Mouse (Mus musculus) kidney, embryonic 16.5 days (tissue): ENCODE results near the gene Gsta2. TPM values are rescaled to one million over a fixed set of nuclear protein-coding genes. Genes with fewer than 3 reads are reported as not detected.

Source experiments
- ATAC-seq: fragments of 200-750 bp; cut with Nextera tagmentation; 2 replicates; pipeline ENCODE4 v1.8.0; 2017; ENCODE audit warnings: moderate TSS enrichment; ENCODE audit not compliant: low FRiP score, low TSS enrichment
- H3K27ac ChIP-seq: fragments of 300-500 bp; sonication (generic); 2 replicates; pipeline ENCODE4 v1.5.1; 2014; ENCODE audit warnings: low read length
- H3K27me3 ChIP-seq: fragments of 300-500 bp; sonication (generic); 2 replicates; pipeline ENCODE4 v1.6.1; 2014; ENCODE audit warnings: low read length, control low read depth, mixed read lengths; ENCODE audit not compliant: insufficient read depth
- H3K36me3 ChIP-seq: fragments of 300-500 bp; sonication (generic); 2 replicates; pipeline ENCODE4 v1.6.1; 2014; ENCODE audit warnings: low read length, control low read depth, mixed read lengths; ENCODE audit not compliant: insufficient read depth
- H3K4me1 ChIP-seq: fragments of 300-500 bp; sonication (generic); 2 replicates; pipeline ENCODE4 v1.6.1; 2014; ENCODE audit warnings: low read length, control low read depth, mixed read lengths; ENCODE audit not compliant: insufficient read depth
- H3K4me2 ChIP-seq: fragments of 300-500 bp; sonication (generic); replicated peaks from 2 replicates; pipeline ENCODE4 v1.6.1; 2014; ENCODE audit warnings: low read depth, low read length
- H3K4me3 ChIP-seq: fragments of 300-500 bp; sonication (generic); 2 replicates; pipeline ENCODE4 v1.5.1; 2014; ENCODE audit warnings: mild to moderate bottlenecking, low read length
- H3K9ac ChIP-seq: fragments of 300-500 bp; sonication (generic); replicated peaks from 2 replicates; pipeline ENCODE4 v1.6.1; 2014; ENCODE audit warnings: low read length
- H3K9me3 ChIP-seq: fragments of 300-500 bp; sonication (generic); 2 replicates; pipeline ENCODE4 v1.6.1; 2016; ENCODE audit warnings: low read length, control low read depth
- WGBS: fragments of 180-500 bp; shearing (Covaris S2); extraction: QIAGEN DNeasy Blood & Tissue Kit; methylation state at CpG from one replicate; pipeline ENCODE4 v1.1.7; 2014; 5-methylcytosine and 5-hydroxymethylcytosine counted together
- polyA plus RNA-seq: library from polyadenylated mRNA; unstranded; fragments of >200 nt; fragmentation: Nextera tagmentation; extraction: Ambion mirVana; gene quantifications from 2 replicates; pipeline ENCODE4 v1.2.1, GENCODE M21; 2015

The Gsta2 gene
- 92.0 and 109 TPM in 2 replicates for polyA plus RNA-seq

DNA sequence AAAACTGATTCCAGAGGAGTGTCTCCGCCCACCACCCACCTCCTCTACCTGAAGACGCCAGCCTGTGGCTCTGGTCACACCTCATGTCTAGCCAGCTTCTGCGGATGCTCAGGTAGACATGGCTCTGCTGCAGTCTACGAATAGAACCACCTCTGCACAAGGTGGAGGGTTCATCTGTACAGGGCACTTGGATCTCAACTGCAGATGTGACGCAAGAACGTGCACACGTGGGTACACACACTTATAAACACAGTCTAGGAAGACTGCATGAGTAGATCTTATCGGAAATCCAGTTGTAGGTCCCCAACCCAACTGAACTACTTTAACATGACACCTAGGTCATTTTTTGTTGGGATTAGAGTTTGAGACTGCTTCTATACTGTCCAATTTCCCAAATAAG, at the start of gene Gsta2:
Gene Gsta2, minus strand, starts transcription at position 178 of the 400 bp plus-strand sequence.
- Histone ChIP-seq H3K4me2 (no peak within 1 kb of the TSS), H3K4me1 (no peaks in the 10 kb centered on the region), H3K36me3 (no peaks in the 10 kb centered on the region), H3K9ac (no peak within 1 kb of the TSS), H3K9me3 (no peaks in the 10 kb centered on the region), H3K27me3 (no peaks in the 10 kb centered on the region), H3K27ac (0 out of 2 replicates have a peak within 1 kb of the TSS, but pooled peaks have one; percentile 50), H3K4me3 (no peak within 1 kb of the TSS)
- no peak for ATAC-seq
- WGBS = 89% methylated on average over 8 of the region's 8 CpGs

DNA sequence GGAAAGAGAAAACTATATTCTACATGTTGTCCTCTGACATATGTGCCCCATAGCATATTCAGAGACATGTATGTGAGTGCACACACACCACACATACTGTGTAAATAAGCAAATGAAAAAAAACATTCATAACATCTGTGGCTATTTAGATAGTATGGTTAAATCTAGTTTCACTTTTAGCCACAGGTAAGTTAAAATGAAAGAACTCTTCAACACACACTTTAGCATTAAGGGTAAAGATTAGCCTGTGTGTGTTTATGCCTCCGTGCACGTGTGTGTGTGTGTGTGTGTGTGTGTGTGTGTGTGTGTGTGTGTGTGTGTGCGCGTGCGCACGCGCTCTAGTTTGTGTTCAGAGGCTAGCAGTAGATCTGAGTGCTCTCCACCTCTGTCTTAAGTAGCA, 46.0 kb upstream of the Gsta2 start:
- peaks cover 10% of the 10 kb centered on the region for H3K27me3 ChIP-seq
- H3K4me1 ChIP-seq = no peaks in the 10 kb centered on the region
- H3K27ac ChIP-seq = no peak overlapping the region
- no peak for ATAC-seq
- H3K4me2 ChIP-seq = no peak overlapping the region
- H3K36me3 ChIP-seq = no peaks in the 10 kb centered on the region
- WGBS = 83% methylated on average over 7 of the region's 7 CpGs
- H3K4me3 ChIP-seq = no peak overlapping the region
- H3K9ac ChIP-seq = no peak overlapping the region
- no peaks in the 10 kb centered on the region for H3K9me3 ChIP-seq

DNA sequence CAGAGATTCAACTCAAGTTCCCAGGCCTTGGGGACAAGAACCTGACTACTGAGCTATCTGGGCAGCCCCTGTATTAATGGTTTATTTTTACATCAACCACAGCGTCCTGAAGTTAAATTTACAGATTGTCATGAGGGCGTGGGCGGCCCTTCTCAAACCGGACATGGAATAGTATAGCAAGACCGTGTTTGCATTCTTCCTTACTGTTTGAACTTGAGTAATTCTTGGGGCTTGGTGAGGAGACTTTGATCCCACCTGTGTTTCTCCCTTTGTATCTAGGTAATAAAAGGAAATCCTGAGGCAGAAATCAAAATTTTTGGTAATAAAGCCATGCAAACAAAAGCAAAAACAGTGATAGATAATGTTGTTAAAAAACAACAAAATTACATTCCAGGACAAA, 45.0 kb upstream of the Gsta2 start:
- Histone ChIP-seq H3K4me3 (no peak overlapping the region), H3K9me3 (no peaks in the 10 kb centered on the region), H3K4me2 (no peak overlapping the region), H3K27ac (no peak overlapping the region), H3K27me3 (peaks cover 20% of the 10 kb centered on the region), H3K36me3 (no peaks in the 10 kb centered on the region), H3K4me1 (0 out of 2 replicates have a peak, but pooled peaks cover 6% of the 10 kb centered on the region), H3K9ac (no peak overlapping the region)
- ATAC-seq = no peak
- WGBS = 64% methylated on average over 5 of the region's 5 CpGs

DNA sequence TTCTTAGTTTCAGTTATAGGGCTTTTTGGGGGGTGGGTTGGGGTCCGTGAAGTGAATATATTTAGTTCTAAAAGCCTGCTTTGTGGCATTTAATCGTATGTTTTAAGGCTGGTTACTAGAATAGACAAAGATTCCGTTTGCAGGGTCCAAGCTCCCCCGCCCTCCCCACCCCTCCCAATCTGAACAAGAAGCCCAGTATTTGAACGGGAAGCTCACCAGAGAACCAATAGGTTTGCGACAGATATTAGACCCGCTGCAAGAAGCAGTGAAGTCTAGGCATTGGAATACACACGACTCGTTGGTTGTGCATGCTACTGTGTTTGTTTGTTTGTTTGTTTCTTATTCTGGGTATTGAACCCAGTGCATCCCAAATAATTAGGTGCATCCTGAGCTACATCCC, 40.9 kb upstream of the Gsta2 start:
- 0 out of 2 replicates have a peak, but pooled peaks cover 8% of the 10 kb centered on the region for H3K4me1 ChIP-seq
- H3K4me2 ChIP-seq = no peak overlapping the region; the same call in 1 of the 2 replicates
- peak overlapping the region; percentile 47 for H3K4me3 ChIP-seq
- ATAC-seq = no peak
- no peak overlapping the region for H3K27ac ChIP-seq
- WGBS = 60% methylated on average over 9 of the region's 9 CpGs
- H3K9me3 ChIP-seq = no peaks in the 10 kb centered on the region
- no peaks in the 10 kb centered on the region for H3K36me3 ChIP-seq
- no peak overlapping the region for H3K9ac ChIP-seq
- peaks cover 52% of the 10 kb centered on the region for H3K27me3 ChIP-seq

DNA sequence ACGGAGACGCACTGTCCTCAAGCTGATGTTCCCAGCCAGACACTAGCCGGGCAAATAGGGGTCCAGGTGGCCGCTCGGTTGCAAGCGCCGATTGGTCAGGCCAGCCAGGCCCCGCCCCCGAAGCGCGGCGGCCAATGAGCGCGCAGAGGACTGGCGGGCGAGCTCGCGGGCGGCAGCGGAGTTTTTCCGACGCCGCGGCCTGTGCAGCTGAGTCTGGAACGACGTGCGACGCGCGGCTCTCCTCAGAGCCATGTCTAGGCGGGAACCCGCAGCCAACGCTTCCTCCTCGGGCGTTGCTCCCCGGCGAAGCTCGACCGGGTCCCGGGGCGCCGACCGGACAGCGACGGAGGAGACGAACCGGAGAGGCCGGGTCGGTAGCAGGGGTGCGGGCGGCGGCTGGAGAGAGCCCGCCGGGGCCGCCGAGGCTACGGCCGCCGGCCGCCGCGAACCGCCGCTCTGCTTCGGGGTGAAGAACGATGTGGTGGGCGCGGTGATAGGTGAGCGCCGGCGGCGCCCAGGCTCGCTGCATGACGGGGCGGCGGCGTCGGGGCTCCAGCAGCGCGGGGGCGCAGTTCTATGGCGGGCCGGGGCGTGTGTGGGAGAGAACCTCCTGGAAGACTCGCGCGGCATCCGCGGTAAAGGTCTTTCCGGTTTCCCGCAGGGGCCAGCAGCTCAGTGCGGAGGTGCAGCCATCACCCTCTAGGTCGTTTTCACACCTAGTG, 40.2 kb upstream of the Gsta2 start, which contains the start of gene Ddx43:
Gene Ddx43, plus strand, starts transcription at position 148 of the 722 bp plus-strand sequence.
- H3K9me3 ChIP-seq = no peaks in the 10 kb centered on the region
- whole genome bisulfite sequencing = 2% methylated on average over 75 of the region's 93 CpGs
- H3K4me1 ChIP-seq = 0 out of 2 replicates have a peak, but pooled peaks cover 8% of the 10 kb centered on the region
- peaks cover 52% of the 10 kb centered on the region for H3K27me3 ChIP-seq
- peak within 1 kb of the TSS; percentile 47 for H3K4me3 ChIP-seq
- H3K9ac ChIP-seq = peak within 1 kb of the TSS; percentile 57
- H3K4me2 ChIP-seq = peak within 1 kb of the TSS; percentile 72
- no peak within 1 kb of the TSS for H3K27ac ChIP-seq
- ATAC-seq = peak; percentile 92
- H3K36me3 ChIP-seq = no peaks in the 10 kb centered on the region

DNA sequence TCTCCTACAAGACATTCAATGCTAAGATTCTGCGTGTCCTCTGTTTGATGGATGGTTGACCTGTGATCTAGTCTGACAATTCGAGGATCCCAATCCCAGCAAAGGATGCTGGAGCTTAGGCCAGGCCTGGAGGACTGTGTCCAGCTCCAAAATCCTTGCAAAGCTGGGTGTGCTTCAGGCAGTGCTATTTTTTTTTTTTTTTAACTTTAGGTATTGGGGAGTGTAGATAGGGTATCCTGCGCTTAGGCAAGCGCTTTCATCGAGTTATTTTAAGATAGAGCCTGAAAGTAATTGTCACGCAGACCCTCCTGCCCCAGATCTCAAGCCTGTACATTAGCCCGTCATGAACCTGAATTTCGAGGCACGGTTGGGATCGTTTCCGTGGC, 39.6 kb upstream of the Gsta2 start:
- H3K4me1 ChIP-seq = 0 out of 2 replicates have a peak, but pooled peaks cover 8% of the 10 kb centered on the region
- no peak overlapping the region for H3K9ac ChIP-seq
- peaks cover 52% of the 10 kb centered on the region for H3K27me3 ChIP-seq
- H3K36me3 ChIP-seq = no peaks in the 10 kb centered on the region
- no peaks in the 10 kb centered on the region for H3K9me3 ChIP-seq
- H3K4me2 ChIP-seq = peak overlapping the region; percentile 72
- ATAC-seq = peak; percentile 14; the same call in 1 of the 2 replicates
- H3K4me3 ChIP-seq = peak overlapping the region; percentile 47
- H3K27ac ChIP-seq = no peak overlapping the region
- 31% methylated on average over 11 of the region's 11 CpGs for WGBS

DNA sequence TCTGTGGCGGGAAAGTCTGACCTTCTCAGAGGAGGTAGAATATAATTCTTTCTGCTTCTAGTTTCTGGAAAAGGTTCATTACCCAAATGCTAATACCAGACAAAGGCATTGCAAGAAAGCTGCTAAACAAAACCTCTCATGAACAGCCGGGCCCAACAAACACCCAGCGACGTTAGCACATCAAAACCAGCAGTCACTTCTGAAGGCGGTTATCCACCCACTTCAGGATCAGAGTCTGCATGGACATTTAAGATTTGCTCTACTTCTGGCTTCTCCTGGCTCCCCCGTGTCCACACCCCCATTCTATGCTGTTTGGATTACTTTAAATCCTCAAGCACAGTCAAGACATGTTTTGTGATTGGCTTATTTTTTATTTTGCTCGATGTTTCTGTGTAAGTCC, 39.0 kb upstream of the Gsta2 start:
- Histone ChIP-seq H3K27me3 (peaks cover 52% of the 10 kb centered on the region), H3K9ac (no peak overlapping the region), H3K9me3 (no peaks in the 10 kb centered on the region), H3K36me3 (no peaks in the 10 kb centered on the region), H3K4me3 (no peak overlapping the region), H3K4me2 (no peak overlapping the region), H3K4me1 (0 out of 2 replicates have a peak, but pooled peaks cover 8% of the 10 kb centered on the region), H3K27ac (no peak overlapping the region)
- no peak for ATAC-seq
- WGBS = 64% methylated on average over 7 of the region's 7 CpGs

DNA sequence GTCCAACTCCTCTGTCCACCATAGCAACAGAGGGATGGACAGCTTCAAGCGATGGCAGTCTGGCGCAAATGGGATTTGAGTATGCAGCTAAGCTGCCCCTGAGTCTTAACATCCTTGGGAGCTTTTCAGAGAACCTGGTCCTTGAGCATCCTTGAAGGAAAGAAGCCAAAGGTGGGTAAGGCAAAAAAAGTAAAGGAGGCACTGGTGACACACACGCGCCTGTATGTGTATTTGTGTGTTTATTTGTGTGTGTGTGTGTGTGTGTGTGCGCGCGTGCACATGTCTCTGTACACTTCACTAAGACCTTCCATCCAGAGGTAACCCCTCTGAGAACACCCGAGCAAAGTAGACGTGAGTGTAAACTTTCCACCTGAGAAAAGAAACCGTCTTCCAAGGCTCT, 38.2 kb upstream of the Gsta2 start:
- WGBS = 87% methylated on average over 10 of the region's 10 CpGs
- H3K9me3 ChIP-seq = no peaks in the 10 kb centered on the region
- no peak overlapping the region for H3K9ac ChIP-seq
- H3K4me3 ChIP-seq = no peak overlapping the region
- 0 out of 2 replicates have a peak, but pooled peaks cover 8% of the 10 kb centered on the region for H3K4me1 ChIP-seq
- peaks cover 52% of the 10 kb centered on the region for H3K27me3 ChIP-seq
- H3K27ac ChIP-seq = no peak overlapping the region
- no peaks in the 10 kb centered on the region for H3K36me3 ChIP-seq
- ATAC-seq = no peak
- H3K4me2 ChIP-seq = no peak overlapping the region

DNA sequence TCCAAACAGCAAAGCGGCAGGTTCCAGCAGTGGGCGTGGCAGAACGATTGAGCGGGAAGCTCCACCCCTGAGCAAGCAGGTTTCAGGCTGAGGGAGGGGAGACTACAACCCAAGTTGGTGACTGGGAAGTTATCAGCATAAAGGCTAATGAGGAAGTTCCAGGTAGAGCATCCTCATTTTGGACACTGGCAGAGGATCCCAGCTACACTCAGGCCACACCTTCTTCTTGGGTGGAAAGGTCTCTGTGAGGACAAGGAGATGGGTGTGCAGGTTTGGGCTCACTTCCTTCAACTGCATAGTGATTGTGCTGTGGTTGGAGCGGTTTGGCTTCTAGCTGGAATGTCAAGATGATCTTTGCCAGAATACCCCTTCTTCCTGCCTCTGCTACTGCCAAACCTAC, 34.4 kb upstream of the Gsta2 start:
- Histone ChIP-seq H3K9me3 (no peaks in the 10 kb centered on the region), H3K4me3 (no peak overlapping the region), H3K27ac (no peak overlapping the region), H3K27me3 (peaks cover 26% of the 10 kb centered on the region), H3K4me2 (no peak overlapping the region), H3K4me1 (no peaks in the 10 kb centered on the region), H3K9ac (no peak overlapping the region), H3K36me3 (no peaks in the 10 kb centered on the region)
- ATAC-seq = no peak
- 42% methylated on average over 5 of the region's 5 CpGs for WGBS

DNA sequence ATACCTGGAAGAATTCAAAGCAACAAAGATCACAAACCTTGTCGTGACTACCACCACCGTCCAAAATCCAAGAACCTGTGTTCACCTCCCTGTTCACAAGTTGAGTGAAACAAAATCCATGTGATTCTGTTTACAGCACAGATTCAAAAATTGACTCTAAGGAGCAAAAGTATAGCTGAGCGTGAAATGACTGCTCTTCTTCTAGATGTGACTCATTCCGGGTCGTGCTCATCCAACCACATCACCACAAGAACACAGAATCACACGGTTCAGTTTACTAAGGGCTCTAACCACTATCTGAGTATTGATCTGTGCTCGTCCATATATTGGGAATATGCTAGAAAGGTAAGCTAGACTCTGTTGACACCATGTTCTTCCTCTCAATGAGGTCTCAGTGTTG, 31.4 kb upstream of the Gsta2 start:
- Histone ChIP-seq H3K36me3 (no peaks in the 10 kb centered on the region), H3K9me3 (no peaks in the 10 kb centered on the region), H3K4me3 (no peak overlapping the region), H3K27ac (no peak overlapping the region), H3K9ac (no peak overlapping the region), H3K27me3 (no peaks in the 10 kb centered on the region), H3K4me2 (no peak overlapping the region), H3K4me1 (no peaks in the 10 kb centered on the region)
- 81% methylated on average over 7 of the region's 7 CpGs for WGBS
- ATAC-seq = no peak
